Mouse (Mus musculus): ENCODE measurements around the gene Polr2m.

- TF ChIP-seq POLR2A (IDR thresholded peaks at IDR 0.05; ENCODE audit: borderline replicate concordance, low read depth, low read length) (no peak), CTCF (IDR thresholded peaks at IDR 0.05; ENCODE audit: low read depth, low read length) (no peak)
These were observed 19.6 kb downstream of the Polr2m start for GRCm38 (mm10) chr9:71466111-71466510.

All from bone marrow macrophage, adult 2 months (primary cell).